ENCODE assay signal across 10 mouse cellular contexts in the genomic region with DNA sequence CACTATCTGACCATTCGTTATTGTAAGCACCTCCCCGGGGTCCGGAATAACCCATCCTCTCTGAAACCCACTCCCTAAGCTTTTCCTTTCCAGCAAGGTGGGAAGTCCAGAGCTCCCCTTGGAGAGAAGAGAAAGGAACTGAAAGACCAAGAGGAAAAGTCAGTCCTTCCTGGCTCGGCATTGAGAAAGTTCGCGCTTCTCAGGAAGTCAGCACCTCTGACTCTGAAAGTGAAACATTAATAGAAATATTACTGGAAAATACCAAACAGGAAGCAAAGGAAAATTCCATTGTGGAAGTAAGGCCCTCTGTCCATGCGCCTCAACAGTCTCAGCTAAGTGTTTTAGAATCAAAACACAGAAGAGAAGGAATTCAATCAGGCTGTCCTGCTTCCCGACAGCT. TPM values are rescaled to one million over a fixed set of nuclear protein-coding genes. Genes with fewer than 3 reads are reported as not detected.
DNase-seq lines count a peak whose midpoint lies in the region; ATAC-seq lines count a peak whose summit lies in the region.
"Had no signal": no experiment of that assay in that cellular context is flagged by ENCODE, and none has a peak within 500 bp of the region (broad histone marks: within the 10 kb centered on the region; RNA-seq: fewer than 3 reads in every experiment).

No protein-coding gene starts in this region.

- H3K36me3 ChIP-seq in heart, embryonic 10.5 days = peaks cover 11% of the 10 kb centered on the region; the same call in 1 of the 2 replicates
- H3K36me3 ChIP-seq in heart, embryonic 14.5 days (ENCODE audit: control insufficient read depth, insufficient read depth, low read length) = 0 out of 2 replicates have a peak, but pooled peaks cover 15% of the 10 kb centered on the region
- H3K36me3 ChIP-seq in liver, embryonic 15.5 days (replicated peaks) = peaks cover 11% of the 10 kb centered on the region
- H3K36me3 ChIP-seq in midbrain, embryonic 15.5 days (replicated peaks) = no peaks in the 10 kb centered on the region
- H3K36me3 ChIP-seq: embryonic facial prominence, embryonic 12.5 days had no signal

- H3K9me3 ChIP-seq in heart, embryonic 10.5 days = no peaks in the 10 kb centered on the region
- H3K9me3 ChIP-seq in heart, embryonic 14.5 days (ENCODE audit: control insufficient read depth, low read length) = no peaks in the 10 kb centered on the region
- no peaks in the 10 kb centered on the region for H3K9me3 ChIP-seq in liver, embryonic 15.5 days (replicated peaks)
- H3K9me3 ChIP-seq in midbrain, embryonic 15.5 days = no peaks in the 10 kb centered on the region
- H3K9me3 ChIP-seq: embryonic facial prominence, embryonic 12.5 days had no signal

- peak overlapping the region; percentile 37 for H3K4me2 ChIP-seq in heart, embryonic 14.5 days (ENCODE audit: low read length)
- peak overlapping the region; percentile 27; the same call in 1 of the 2 replicates for H3K4me2 ChIP-seq in liver, embryonic 15.5 days
- no peak overlapping the region for H3K4me2 ChIP-seq in midbrain, embryonic 15.5 days
- H3K4me2 ChIP-seq: embryonic facial prominence, embryonic 12.5 days; hindbrain, embryonic 14.5 days had no signal

- intact Hi-C loops in heart, postnatal 25 days (cut with DNase I) = no loop called here

- no peaks in the 10 kb centered on the region for H3K27me3 ChIP-seq in heart, embryonic 10.5 days (ENCODE audit: insufficient read depth, poor library complexity, severe bottlenecking)
- no peaks in the 10 kb centered on the region for H3K27me3 ChIP-seq in heart, embryonic 14.5 days (ENCODE audit: control insufficient read depth, insufficient read depth, low read length)
- H3K27me3 ChIP-seq in liver, embryonic 15.5 days = no peaks in the 10 kb centered on the region
- peaks cover 10% of the 10 kb centered on the region; the same call in 1 of the 2 replicates for H3K27me3 ChIP-seq in midbrain, embryonic 15.5 days (replicated peaks)
- H3K27me3 ChIP-seq: embryonic facial prominence, embryonic 12.5 days had no signal

- DNase-seq in heart, embryonic 10.5 days (ENCODE audit: low spot score) = no peak
- DNase-seq in heart, postnatal 25 days (ENCODE audit: low spot score) = no peak
- peak; percentile 90 for DNase-seq in kidney, adult 9 months
- DNase-seq in thymus, postnatal 14 days = no peak

- 63% methylated on average over 8 of the region's 8 CpGs for WGBS in heart, embryonic 10.5 days
- 44% methylated on average over 8 of the region's 8 CpGs for WGBS in heart, embryonic 14.5 days
- 36% methylated on average over 8 of the region's 8 CpGs for WGBS in liver, embryonic 15.5 days (ENCODE audit: insufficient replicate concordance)
- 77% methylated on average over 8 of the region's 8 CpGs for WGBS in midbrain, embryonic 15.5 days

- no peak for ATAC-seq in heart, embryonic 14.5 days (ENCODE audit: insufficient number of reproducible peaks, insufficient read depth, low FRiP score, low read depth)
- no peak for ATAC-seq in liver, embryonic 15.5 days (ENCODE audit: insufficient read depth)
- ATAC-seq in midbrain, embryonic 15.5 days (replicated peaks) = no peak
- no peak for ATAC-seq in megakaryocyte progenitor cell, adult 5-6 weeks (replicated peaks; ENCODE audit: poor library complexity)

- H3K9ac ChIP-seq in heart, embryonic 14.5 days (ENCODE audit: low read length) = peak overlapping the region; percentile 22; the same call in 1 of the 2 replicates
- peak overlapping the region; percentile 28; the same call in 1 of the 2 replicates for H3K9ac ChIP-seq in liver, embryonic 15.5 days
- H3K9ac ChIP-seq in midbrain, embryonic 15.5 days = no peak overlapping the region
- H3K9ac ChIP-seq: embryonic facial prominence, embryonic 12.5 days; hindbrain, embryonic 14.5 days had no signal

- H3K27ac ChIP-seq in heart, embryonic 10.5 days = peak overlapping the region; percentile 67; the same call in 1 of the 2 replicates
- H3K27ac ChIP-seq in heart, embryonic 14.5 days (replicated peaks in 1 of 2; ENCODE audit: control insufficient read depth in 1 of 2, insufficient read depth in 1 of 2, low read depth in 2 of 2, low read length in 2 of 2) = peak overlapping the region; percentile 24 to 35; a peak in 2 of 4 replicates
- peak overlapping the region; percentile 84 for H3K27ac ChIP-seq in liver, embryonic 15.5 days (replicated peaks)
- H3K27ac ChIP-seq in midbrain, embryonic 15.5 days = no peak overlapping the region
- H3K27ac ChIP-seq: embryonic facial prominence, embryonic 12.5 days; hindbrain, embryonic 14.5 days had no signal

- H3K4me3 ChIP-seq in heart, embryonic 10.5 days = no peak overlapping the region
- no peak overlapping the region for H3K4me3 ChIP-seq in heart, embryonic 14.5 days (ENCODE audit: control insufficient read depth in 1 of 2, insufficient read depth in 1 of 2, low read depth in 1 of 2, low read length in 2 of 2)
- H3K4me3 ChIP-seq in liver, embryonic 15.5 days (replicated peaks) = no peak overlapping the region
- H3K4me3 ChIP-seq in midbrain, embryonic 15.5 days = no peak overlapping the region
- H3K4me3 ChIP-seq: embryonic facial prominence, embryonic 12.5 days had no signal

- H3K4me1 ChIP-seq in heart, embryonic 10.5 days = peaks cover 85% of the 10 kb centered on the region
- H3K4me1 ChIP-seq in heart, embryonic 14.5 days (ENCODE audit: control insufficient read depth in 2 of 2, insufficient read depth in 2 of 2, low read length in 2 of 2) = peaks cover 56 to 75% of the 10 kb centered on the region in 2 experiments
- H3K4me1 ChIP-seq in liver, embryonic 15.5 days (replicated peaks) = peaks cover 82% of the 10 kb centered on the region
- 0 out of 2 replicates have a peak, but pooled peaks cover 4% of the 10 kb centered on the region for H3K4me1 ChIP-seq in midbrain, embryonic 15.5 days

RNA-seq across cellular contexts. Expression of a gene that starts 11.9 kb away (rescaled TPM):
- 8.2 and 8.3 TPM in 2 replicates for polyA plus RNA-seq in heart, embryonic 10.5 days (2016; fragmentation: Nextera tagmentation; extraction: Ambion mirVana)
- total RNA-seq in heart, postnatal 25 days (2021) = 10 to 100 TPM; 34.9 to 37.7 TPM
- 15.3 and 19.0 TPM in 2 replicates for polyA plus RNA-seq in heart, embryonic 14.5 days (2014; fragmentation: Nextera tagmentation; extraction: Ambion mirVana)
- polyA plus RNA-seq in liver, embryonic 15.5 days (2015; fragmentation: Nextera tagmentation; extraction: Ambion mirVana) = 2.9 and 3.9 TPM in 2 replicates
- polyA plus RNA-seq in midbrain, embryonic 15.5 days (2015; fragmentation: Nextera tagmentation; extraction: Ambion mirVana) = 6.3 and 6.7 TPM in 2 replicates
- total RNA-seq in megakaryocyte progenitor cell, adult 5-6 weeks (2015) = 1.5 TPM in 2 replicates
- total RNA-seq in megakaryocyte progenitor cell, adult 5-6 weeks (2017) = 2.0 and 2.8 TPM in 2 replicates
